ENCODE assay signal across 8 mouse cellular contexts in genomic region chr19:29253728-29254127, GRCm38 (mm10). TPM values are rescaled to one million over a fixed set of nuclear protein-coding genes. Genes with fewer than 3 reads are reported as not detected.
A peak's percentile ranks its signal among the peaks of the same experiment; 100 is the strongest.
DNase-seq lines count a peak whose midpoint lies in the region; ATAC-seq and TF ChIP-seq lines count a peak whose summit lies in the region.

No protein-coding gene starts in this region.

- 0 out of 2 replicates have a peak overlapping the region, but pooled peaks have one; percentile 37 for H3K9ac ChIP-seq in forebrain, embryonic 13.5 days
- H3K9ac ChIP-seq in liver, embryonic 16.5 days (ENCODE audit: low read depth, low read length): peak overlapping the region; percentile 100
- H3K9ac ChIP-seq in neural tube, embryonic 12.5 days: no peak overlapping the region
- no peak overlapping the region for H3K9ac ChIP-seq in stomach, postnatal 0 days (ENCODE audit: low read length)

- H3K4me1 ChIP-seq in forebrain, embryonic 13.5 days: peaks cover 58% of the 10 kb centered on the region
- peaks cover 32% of the 10 kb centered on the region for H3K4me1 ChIP-seq in liver, embryonic 16.5 days (ENCODE audit: control insufficient read depth, low read depth, low read length)
- peaks cover 32% of the 10 kb centered on the region for H3K4me1 ChIP-seq in neural tube, embryonic 12.5 days
- H3K4me1 ChIP-seq in stomach, postnatal 0 days (replicated peaks; ENCODE audit: control insufficient read depth, insufficient read depth): 0 out of 2 replicates have a peak, but pooled peaks cover 2% of the 10 kb centered on the region

- no peak for TF ChIP-seq EP300 in stomach, postnatal 0 days (optimal IDR thresholded peaks at IDR 0.05)

- peak overlapping the region; percentile 60; the same call in 1 of the 2 replicates for H3K27ac ChIP-seq in forebrain, embryonic 13.5 days
- H3K27ac ChIP-seq in liver, embryonic 16.5 days (ENCODE audit: low read length): peak overlapping the region; percentile 99
- H3K27ac ChIP-seq in neural tube, embryonic 12.5 days: no peak overlapping the region
- H3K27ac ChIP-seq in stomach, postnatal 0 days (replicated peaks): peak overlapping the region; percentile 56; the same call in 1 of the 2 replicates

- H3K9me3 ChIP-seq in forebrain, embryonic 13.5 days (replicated peaks): no peaks in the 10 kb centered on the region
- no peaks in the 10 kb centered on the region for H3K9me3 ChIP-seq in liver, embryonic 16.5 days (replicated peaks; ENCODE audit: control insufficient read depth, low read length)
- no peaks in the 10 kb centered on the region for H3K9me3 ChIP-seq in neural tube, embryonic 12.5 days
- no peaks in the 10 kb centered on the region for H3K9me3 ChIP-seq in stomach, postnatal 0 days (ENCODE audit: control insufficient read depth, low read length)

- H3K27me3 ChIP-seq in forebrain, embryonic 13.5 days: no peaks in the 10 kb centered on the region
- no peaks in the 10 kb centered on the region for H3K27me3 ChIP-seq in liver, embryonic 16.5 days (ENCODE audit: control insufficient read depth, insufficient read depth, low read depth, low read length)
- H3K27me3 ChIP-seq in neural tube, embryonic 12.5 days (replicated peaks): no peaks in the 10 kb centered on the region
- no peaks in the 10 kb centered on the region for H3K27me3 ChIP-seq in stomach, postnatal 0 days (ENCODE audit: control insufficient read depth, insufficient read depth, low read length)

- H3K4me2 ChIP-seq in forebrain, embryonic 13.5 days: peak overlapping the region; percentile 83
- H3K4me2 ChIP-seq in liver, embryonic 16.5 days (ENCODE audit: low read depth, low read length): peak overlapping the region; percentile 86
- peak overlapping the region; percentile 73 for H3K4me2 ChIP-seq in neural tube, embryonic 12.5 days (replicated peaks)
- H3K4me2 ChIP-seq in stomach, postnatal 0 days (replicated peaks; ENCODE audit: low read depth): peak overlapping the region; percentile 80

- TF ChIP-seq CTCF in stomach, postnatal 0 days (IDR thresholded peaks at IDR 0.05; ENCODE audit: low read depth): peak; percentile 99

- peak overlapping the region; percentile 92 for H3K4me3 ChIP-seq in forebrain, embryonic 13.5 days
- H3K4me3 ChIP-seq in liver, embryonic 16.5 days (ENCODE audit: low read depth, low read length): peak overlapping the region; percentile 94
- peak overlapping the region; percentile 73 for H3K4me3 ChIP-seq in neural tube, embryonic 12.5 days
- H3K4me3 ChIP-seq in stomach, postnatal 0 days (ENCODE audit: low read depth, low read length): peak overlapping the region; percentile 96

- ATAC-seq in forebrain, embryonic 13.5 days: peak; percentile 39
- ATAC-seq in liver, embryonic 16.5 days (ENCODE audit: low read depth): peak; percentile 42
- ATAC-seq in neural tube, embryonic 12.5 days (ENCODE audit: low FRiP score, low read depth): peak; percentile 27; the same call in 1 of the 2 replicates
- ATAC-seq in stomach, postnatal 0 days (ENCODE audit: low FRiP score, low TSS enrichment): peak; percentile 54

- intact Hi-C loops in heart, postnatal 10 days (cut with DNase I): loop anchor here (1.0 to 5.0 kb wide), 8 partner anchors 115 to 476 kb away; partner anchors contain the start of genes Ak3, Cdc37l1, Rcl1 and Ric1

- H3K36me3 ChIP-seq in forebrain, embryonic 13.5 days (ENCODE audit: poor library complexity, severe bottlenecking): no peaks in the 10 kb centered on the region
- peaks cover 3% of the 10 kb centered on the region; the same call in 1 of the 2 replicates for H3K36me3 ChIP-seq in liver, embryonic 16.5 days (ENCODE audit: control insufficient read depth, insufficient read depth)
- H3K36me3 ChIP-seq in neural tube, embryonic 12.5 days: no peaks in the 10 kb centered on the region
- no peaks in the 10 kb centered on the region for H3K36me3 ChIP-seq in stomach, postnatal 0 days (ENCODE audit: control insufficient read depth, insufficient read depth, low read length)

- peak; percentile 85 for DNase-seq in ES-CJ7 (ENCODE audit: low read depth, low spot score)
- peak; percentile 79 for DNase-seq in cerebellum, adult 11 months
- peak; percentile 86 to 90 for DNase-seq in heart, postnatal 10 days
- peak; percentile 90 to 91 for DNase-seq in kidney, postnatal 4 days
- peak; percentile 86 for DNase-seq in stomach, postnatal 0 days (ENCODE audit: low spot score)

- 1% methylated on average over 9 of the region's 9 CpGs for WGBS in forebrain, embryonic 13.5 days
- WGBS in liver, embryonic 16.5 days (ENCODE audit: insufficient replicate concordance): under 1% methylated on average over 9 of the region's 9 CpGs
- WGBS in neural tube, embryonic 12.5 days: 4% methylated on average over 9 of the region's 9 CpGs
- WGBS in stomach, postnatal 0 days: under 1% methylated on average over 9 of the region's 9 CpGs

RNA-seq across cellular contexts. Expression of gene Jak2, which starts 2.1 kb away (rescaled TPM):
- polyA plus RNA-seq in forebrain, embryonic 13.5 days (2015; fragmentation: Nextera tagmentation; extraction: Ambion mirVana): 10.1 and 10.7 TPM in 2 replicates
- total RNA-seq in heart, postnatal 10 days (2021): 10 to 100 TPM; 16.9 to 17.6 TPM
- polyA plus RNA-seq in liver, embryonic 16.5 days (2015; fragmentation: Nextera tagmentation; extraction: Ambion mirVana): 5.2 and 5.9 TPM in 2 replicates
- 14.0 and 14.7 TPM in 2 replicates for polyA plus RNA-seq in neural tube, embryonic 12.5 days (2016; fragmentation: Nextera tagmentation; extraction: Ambion mirVana)
- polyA plus RNA-seq in stomach, postnatal 0 days (2015; fragmentation: Nextera tagmentation; extraction: Ambion mirVana): 6.8 and 7.1 TPM in 2 replicates

Comparison
In these comparisons a context has a peak if more than half of its experiments do, and no peak if none do; other contexts are left out.
1. H3K9ac ChIP-seq: peak in forebrain, embryonic 13.5 days (single experiment) and liver, embryonic 16.5 days (single experiment); none in neural tube, embryonic 12.5 days (single experiment) and stomach, postnatal 0 days (single experiment).
2. Peak in every context shown above with its lines, with median percentiles within 50 percentile points of each other: DNase-seq, ATAC-seq, H3K4me2 ChIP-seq and H3K4me3 ChIP-seq.